Mouse (Mus musculus): ENCODE results near the gene Tldc1. TPM values are rescaled to one million over a fixed set of nuclear protein-coding genes. Genes with fewer than 3 reads are reported as not detected.
A peak's percentile ranks its signal among the peaks of the same experiment; 100 is the strongest.

The Tldc1 gene
- polyA plus RNA-seq, 1 experiment from 2014 or later: 14.8 TPM

- no peak overlapping the region for H3K9ac ChIP-seq
- H3K27ac ChIP-seq: no peak overlapping the region
- H3K27me3 ChIP-seq: no peaks in the 10 kb centered on the region
- H3K36me3 ChIP-seq: no peaks in the 10 kb centered on the region
- H3K4me2 ChIP-seq: no peak overlapping the region
- H3K9me3 ChIP-seq: no peaks in the 10 kb centered on the region
- peaks cover 13% of the 10 kb centered on the region for H3K4me1 ChIP-seq
- H3K4me3 ChIP-seq: no peak overlapping the region
- 67% methylated on average over 6 of the region's 6 CpGs for WGBS
- ATAC-seq (ENCODE audit: borderline replicate concordance, extremely low read depth, low FRiP score, low TSS enrichment): no peak
Measured at GRCm38 (mm10) chr8:119783579-119783978, 5.4 kb upstream of the Tldc1 start.

DNA sequence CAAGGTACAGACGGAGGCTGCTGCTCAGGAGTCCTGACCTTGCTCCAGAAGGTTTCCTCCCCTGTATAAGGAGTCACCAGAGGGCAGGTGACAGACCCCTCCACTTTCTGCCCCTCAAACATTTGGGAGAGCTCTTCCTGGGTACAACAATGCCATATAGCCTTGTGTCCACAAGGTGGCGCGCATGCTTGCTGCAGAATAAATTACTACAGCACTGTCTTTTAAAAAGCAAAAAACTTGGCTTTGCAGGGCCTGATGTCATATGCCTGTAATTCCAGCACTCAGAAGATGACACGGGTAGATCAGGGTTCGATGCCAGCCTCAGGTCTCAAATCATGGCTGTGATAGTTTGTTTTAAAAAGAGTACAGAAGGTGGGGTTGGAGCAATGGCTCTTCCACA lies 4.5 kb upstream of the Tldc1 start:
- no peak overlapping the region for H3K4me2 ChIP-seq
- H3K36me3 ChIP-seq: no peaks in the 10 kb centered on the region
- H3K9ac ChIP-seq: no peak overlapping the region
- H3K27ac ChIP-seq: no peak overlapping the region
- WGBS: 4% methylated on average over 5 of the region's 5 CpGs
- no peak overlapping the region for H3K4me3 ChIP-seq
- H3K9me3 ChIP-seq: no peaks in the 10 kb centered on the region
- no peaks in the 10 kb centered on the region for H3K27me3 ChIP-seq
- no peak for ATAC-seq (ENCODE audit: borderline replicate concordance, extremely low read depth, low FRiP score, low TSS enrichment)
- peaks cover 17% of the 10 kb centered on the region for H3K4me1 ChIP-seq

GRCm38 (mm10) chr8:119781086-119781840 lies 3.0 kb upstream of the Tldc1 start:
- Histone ChIP-seq H3K27me3 (no peaks in the 10 kb centered on the region), H3K27ac (no peak overlapping the region), H3K36me3 (no peaks in the 10 kb centered on the region), H3K4me2 (no peak overlapping the region), H3K4me1 (peaks cover 28% of the 10 kb centered on the region), H3K4me3 (no peak overlapping the region), H3K9me3 (no peaks in the 10 kb centered on the region), H3K9ac (no peak overlapping the region)
- 32% methylated on average over 4 of the region's 4 CpGs for WGBS
- ATAC-seq (ENCODE audit: borderline replicate concordance, extremely low read depth, low FRiP score, low TSS enrichment): no peak

- Histone ChIP-seq H3K4me2 (no peak overlapping the region), H3K4me1 (peaks cover 28% of the 10 kb centered on the region), H3K4me3 (no peak overlapping the region), H3K27ac (no peak overlapping the region), H3K36me3 (no peaks in the 10 kb centered on the region), H3K9me3 (no peaks in the 10 kb centered on the region), H3K27me3 (no peaks in the 10 kb centered on the region), H3K9ac (no peak overlapping the region)
- ATAC-seq (ENCODE audit: borderline replicate concordance, extremely low read depth, low FRiP score, low TSS enrichment): no peak
- 67% methylated on average over 9 of the region's 9 CpGs for WGBS
Measured at GRCm38 (mm10) chr8:119780402-119781049, 2.3 kb upstream of the Tldc1 start.

DNA sequence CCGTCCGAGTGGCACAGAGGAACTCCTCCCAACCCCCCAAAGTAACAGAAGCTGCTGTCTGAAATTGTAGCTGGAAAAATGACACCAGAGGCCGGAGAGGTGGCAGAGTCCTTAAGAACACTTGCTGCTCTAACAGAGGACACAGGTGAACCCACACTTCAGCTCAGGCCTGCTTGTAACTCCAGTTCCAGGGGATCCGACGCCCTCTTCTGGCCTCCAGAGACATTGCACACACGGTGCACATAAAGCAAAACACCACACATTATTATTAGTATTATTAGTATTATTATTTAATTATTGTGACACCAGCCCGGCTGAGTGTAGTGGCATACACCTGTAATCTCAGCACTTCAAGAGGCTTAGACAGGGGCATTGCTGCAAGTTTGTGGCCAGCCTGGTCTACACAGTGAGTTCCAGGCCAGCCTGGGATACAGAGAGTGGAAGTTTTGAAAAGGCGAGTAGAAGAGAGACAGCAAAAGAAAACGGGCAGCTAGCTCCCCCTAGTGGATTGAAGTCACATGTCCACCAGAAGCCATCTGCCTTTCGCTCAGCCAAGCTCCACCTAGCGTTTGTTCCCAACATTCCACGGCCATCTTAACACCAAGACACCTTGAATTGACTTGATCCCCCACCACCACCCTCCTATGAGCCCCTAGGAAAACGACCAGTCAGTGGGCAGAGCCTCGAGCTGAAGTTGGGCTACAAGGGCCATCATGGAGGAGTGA lies 959 bp upstream of the Tldc1 start:
- Histone ChIP-seq H3K9me3 (no peaks in the 10 kb centered on the region), H3K9ac (no peak overlapping the region), H3K27ac (peak overlapping the region; percentile 22; the same call in 1 of the 2 replicates), H3K4me3 (no peak overlapping the region), H3K4me2 (peak overlapping the region; percentile 80), H3K27me3 (no peaks in the 10 kb centered on the region), H3K36me3 (no peaks in the 10 kb centered on the region), H3K4me1 (peaks cover 28% of the 10 kb centered on the region)
- WGBS: 24% methylated on average over 14 of the region's 14 CpGs
- no peak for ATAC-seq (ENCODE audit: borderline replicate concordance, extremely low read depth, low FRiP score, low TSS enrichment)

GRCm38 (mm10) chr8:119777765-119778164 lies 451 bp downstream of the Tldc1 start:
- no peaks in the 10 kb centered on the region for H3K27me3 ChIP-seq
- peak overlapping the region; percentile 84 for H3K27ac ChIP-seq
- ATAC-seq (ENCODE audit: borderline replicate concordance, extremely low read depth, low FRiP score, low TSS enrichment): peak; percentile 23; the same call in 1 of the 2 replicates
- no peaks in the 10 kb centered on the region for H3K9me3 ChIP-seq
- H3K4me1 ChIP-seq: peaks cover 28% of the 10 kb centered on the region
- H3K36me3 ChIP-seq: no peaks in the 10 kb centered on the region
- peak overlapping the region; percentile 49 for H3K4me3 ChIP-seq
- peak overlapping the region; percentile 61 for H3K9ac ChIP-seq
- 16% methylated on average over 7 of the region's 7 CpGs for WGBS
- peak overlapping the region; percentile 80 for H3K4me2 ChIP-seq

DNA sequence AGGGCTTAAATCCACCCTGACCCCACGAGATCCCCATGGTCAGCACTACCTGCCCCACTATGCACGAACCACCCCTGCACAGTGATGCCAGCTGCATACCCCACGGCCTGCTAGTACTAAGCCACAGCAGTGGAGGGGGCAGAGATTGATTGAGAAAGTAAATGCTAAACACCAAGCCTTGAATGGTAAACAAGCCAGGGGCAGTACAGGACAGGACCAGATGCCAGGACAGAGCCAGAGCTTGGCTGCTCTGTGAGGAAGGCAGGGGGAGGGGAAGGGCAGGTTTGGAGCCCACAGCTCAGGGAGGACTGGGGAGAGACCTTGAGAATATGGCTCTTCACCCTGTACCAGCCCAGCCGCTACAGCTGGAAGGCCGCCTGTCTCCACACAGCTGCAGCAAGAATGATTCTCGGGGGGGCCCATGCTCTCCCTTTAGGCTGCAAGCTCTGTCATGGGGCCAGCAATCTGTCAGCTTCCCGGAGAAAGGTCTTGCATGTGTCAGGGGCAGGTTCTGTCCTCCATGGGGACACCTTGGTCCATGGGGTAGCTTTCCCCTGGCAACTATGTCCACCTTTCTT lies 1.5 kb downstream of the Tldc1 start:
- H3K9ac ChIP-seq: no peak overlapping the region
- no peak for ATAC-seq (ENCODE audit: borderline replicate concordance, extremely low read depth, low FRiP score, low TSS enrichment)
- H3K4me3 ChIP-seq: no peak overlapping the region
- 65% methylated on average over 7 of the region's 7 CpGs for WGBS
- H3K27me3 ChIP-seq: no peaks in the 10 kb centered on the region
- H3K27ac ChIP-seq: no peak overlapping the region
- H3K4me1 ChIP-seq: peaks cover 28% of the 10 kb centered on the region
- H3K4me2 ChIP-seq: peak overlapping the region; percentile 80; the same call in 1 of the 2 replicates
- H3K9me3 ChIP-seq: no peaks in the 10 kb centered on the region
- H3K36me3 ChIP-seq: no peaks in the 10 kb centered on the region

GRCm38 (mm10) chr8:119765761-119766444 lies 12.3 kb downstream of the Tldc1 start:
- H3K9me3 ChIP-seq: no peaks in the 10 kb centered on the region
- 70% methylated on average over 22 of the region's 22 CpGs for WGBS
- H3K4me2 ChIP-seq: no peak overlapping the region
- peaks cover 7% of the 10 kb centered on the region; the same call in 1 of the 2 replicates for H3K4me1 ChIP-seq
- peaks cover 17% of the 10 kb centered on the region for H3K36me3 ChIP-seq
- no peak overlapping the region for H3K9ac ChIP-seq
- H3K4me3 ChIP-seq: no peak overlapping the region
- no peak overlapping the region for H3K27ac ChIP-seq
- H3K27me3 ChIP-seq: no peaks in the 10 kb centered on the region
- ATAC-seq (ENCODE audit: borderline replicate concordance, extremely low read depth, low FRiP score, low TSS enrichment): no peak

- Histone ChIP-seq H3K9ac (no peak overlapping the region), H3K27me3 (no peaks in the 10 kb centered on the region), H3K9me3 (no peaks in the 10 kb centered on the region), H3K27ac (no peak overlapping the region), H3K4me2 (no peak overlapping the region), H3K36me3 (peaks cover 17% of the 10 kb centered on the region), H3K4me3 (no peak overlapping the region), H3K4me1 (peaks cover 7% of the 10 kb centered on the region; the same call in 1 of the 2 replicates)
- no peak for ATAC-seq (ENCODE audit: borderline replicate concordance, extremely low read depth, low FRiP score, low TSS enrichment)
- WGBS: 86% methylated on average over 10 of the region's 10 CpGs
Measured at GRCm38 (mm10) chr8:119765311-119765710, 12.9 kb downstream of the Tldc1 start.

GRCm38 (mm10) chr8:119762226-119763220 lies 15.7 kb downstream of the Tldc1 start:
- Histone ChIP-seq H3K27ac (no peak overlapping the region), H3K4me2 (no peak overlapping the region), H3K27me3 (no peaks in the 10 kb centered on the region), H3K9me3 (no peaks in the 10 kb centered on the region), H3K9ac (no peak overlapping the region), H3K4me1 (peaks cover 7% of the 10 kb centered on the region; the same call in 1 of the 2 replicates), H3K4me3 (no peak overlapping the region), H3K36me3 (peaks cover 10% of the 10 kb centered on the region)
- no peak for ATAC-seq (ENCODE audit: borderline replicate concordance, extremely low read depth, low FRiP score, low TSS enrichment)
- 83% methylated on average over 21 of the region's 21 CpGs for WGBS
